Mouse (Mus musculus): Measurements from ENCODE around the gene Camta1.

Gene Camta1

GRCm38 (mm10) chr4:151154306-151154705 is 707.4 kb downstream of the Camta1 start:
- no peak for DNase-seq (ENCODE audit: low spot score in 2 of 2)

GRCm38 (mm10) chr4:151152010-151152409 is 709.7 kb downstream of the Camta1 start:
- DNase-seq (ENCODE audit: low spot score in 2 of 2): no peak

- DNase-seq (ENCODE audit: low spot score in 2 of 2): no peak
These were observed 710.8 kb downstream of the Camta1 start for GRCm38 (mm10) chr4:151150842-151151241.

GRCm38 (mm10) chr4:151150115-151150514 is 711.6 kb downstream of the Camta1 start:
- DNase-seq (ENCODE audit: low spot score in 2 of 2): no peak

- DNase-seq (ENCODE audit: low spot score in 2 of 2): no peak
These were observed 714.1 kb downstream of the Camta1 start for GRCm38 (mm10) chr4:151147541-151147940.

- no peak for DNase-seq (ENCODE audit: low spot score in 2 of 2)
These were observed 717.6 kb downstream of the Camta1 start for GRCm38 (mm10) chr4:151144121-151144520.

GRCm38 (mm10) chr4:151141196-151141880 is 720.3 kb downstream of the Camta1 start:
- peak; percentile 69 to 91 for DNase-seq (ENCODE audit: low spot score in 2 of 2)

GRCm38 (mm10) chr4:151140368-151140982 is 721.2 kb downstream of the Camta1 start:
- no peak for DNase-seq (ENCODE audit: low spot score in 2 of 2)

- peak; percentile 14 to 58 for DNase-seq (ENCODE audit: low spot score in 2 of 2)
These were observed 722.4 kb downstream of the Camta1 start for GRCm38 (mm10) chr4:151139053-151139840.

GRCm38 (mm10) chr4:151138586-151138985 is 723.1 kb downstream of the Camta1 start:
- DNase-seq (ENCODE audit: low spot score in 2 of 2): no peak

GRCm38 (mm10) chr4:151138135-151138534 is 723.5 kb downstream of the Camta1 start:
- DNase-seq (ENCODE audit: low spot score in 2 of 2): no peak

GRCm38 (mm10) chr4:151137701-151138100 is 724.0 kb downstream of the Camta1 start:
- no peak for DNase-seq (ENCODE audit: low spot score in 2 of 2)

GRCm38 (mm10) chr4:151135491-151135890 is 726.2 kb downstream of the Camta1 start:
- no peak for DNase-seq (ENCODE audit: low spot score in 2 of 2)

- no peak for DNase-seq (ENCODE audit: low spot score in 2 of 2)
These were observed 727.9 kb downstream of the Camta1 start for GRCm38 (mm10) chr4:151133760-151134159.

- no peak for DNase-seq (ENCODE audit: low spot score in 2 of 2)
These were observed 729.2 kb downstream of the Camta1 start for GRCm38 (mm10) chr4:151132493-151132892.

- DNase-seq (ENCODE audit: low spot score in 2 of 2): no peak
These were observed 730.8 kb downstream of the Camta1 start for GRCm38 (mm10) chr4:151130756-151131490.

GRCm38 (mm10) chr4:151129725-151130557 is 731.7 kb downstream of the Camta1 start:
- no peak for DNase-seq (ENCODE audit: low spot score in 2 of 2)

GRCm38 (mm10) chr4:151128641-151129541 is 732.8 kb downstream of the Camta1 start:
- DNase-seq (ENCODE audit: low spot score in 2 of 2): no peak

- DNase-seq (ENCODE audit: low spot score in 2 of 2): no peak
These were observed 733.8 kb downstream of the Camta1 start for GRCm38 (mm10) chr4:151127636-151128548.

All from thymus, postnatal 10 days (tissue).